Mouse (Mus musculus): ENCODE results near the gene Asxl2. TPM values are rescaled to one million over a fixed set of nuclear protein-coding genes. Genes with fewer than 3 reads are reported as not detected.

The Asxl2 gene
- total RNA-seq, 1 experiment = 44.4 TPM

- DNase-seq (ENCODE audit: low read depth, low spot score) = no peak
- peak overlapping the region; percentile 85 for H3K9ac ChIP-seq (ENCODE audit: insufficient read depth, low read depth, low read length, poor library complexity, severe bottlenecking)
- H3K4me3 ChIP-seq (ENCODE audit: insufficient read depth in 1 of 2, low read depth in 1 of 2, low read length in 2 of 2, poor library complexity in 1 of 2, severe bottlenecking in 1 of 2) = peak overlapping the region; percentile 76 to 87; a peak in 1 of 4 replicates
- peaks cover 3% of the 10 kb centered on the region in 2 experiments; a peak in 2 of 4 replicates for H3K4me1 ChIP-seq (ENCODE audit: control insufficient read depth in 2 of 2, insufficient read depth in 2 of 2, low read length in 2 of 2, poor library complexity in 1 of 2)
- H3K9me3 ChIP-seq (ENCODE audit: control insufficient read depth, insufficient read depth, low read depth, low read length) = no peaks in the 10 kb centered on the region
- in situ Hi-C loops (cut with MboI; ENCODE audit: low sequenced_read_pairs in 2 of 2, unreplicated experiment in 2 of 2) = no loop called here
- TF ChIP-seq MAFK (IDR thresholded peaks at IDR 0.05; ENCODE audit: insufficient read depth, low read depth, low read length) (no peak), ZC3H11A (IDR thresholded peaks at IDR 0.05; ENCODE audit: borderline replicate concordance, low read depth, low read length) (no peak), HCFC1 (IDR thresholded peaks at IDR 0.05; ENCODE audit: borderline replicate concordance, insufficient read depth, low read length) (no peak), CHD2 (IDR thresholded peaks at IDR 0.05; ENCODE audit: low read depth, low read length) (no peak)
- H3K36me3 ChIP-seq (ENCODE audit: control insufficient read depth, insufficient read depth, low read length, poor library complexity, severe bottlenecking) = peaks cover 11% of the 10 kb centered on the region
- peak overlapping the region; percentile 8; the same call in 1 of the 2 replicates for H3K27ac ChIP-seq (ENCODE audit: insufficient read depth, low read depth, low read length, poor library complexity, severe bottlenecking)
Measured at GRCm38 (mm10) chr12:3424179-3424578, 2.5 kb upstream of the Asxl2 start.

- H3K27ac ChIP-seq (ENCODE audit: insufficient read depth, low read depth, low read length, poor library complexity, severe bottlenecking) = peak overlapping the region; percentile 65; the same call in 1 of the 2 replicates
- H3K4me3 ChIP-seq (ENCODE audit: insufficient read depth in 1 of 2, low read depth in 1 of 2, low read length in 2 of 2, poor library complexity in 1 of 2, severe bottlenecking in 1 of 2) = peak overlapping the region; percentile 76 to 87
- H3K4me1 ChIP-seq (ENCODE audit: control insufficient read depth in 2 of 2, insufficient read depth in 2 of 2, low read length in 2 of 2, poor library complexity in 1 of 2) = peaks cover 3% of the 10 kb centered on the region in 2 experiments; a peak in 2 of 4 replicates
- TF ChIP-seq HCFC1 (IDR thresholded peaks at IDR 0.05; ENCODE audit: borderline replicate concordance, insufficient read depth, low read length) = no peak
- TF ChIP-seq CHD2 (IDR thresholded peaks at IDR 0.05; ENCODE audit: low read depth, low read length) = no peak
- no peak for TF ChIP-seq ZC3H11A (IDR thresholded peaks at IDR 0.05; ENCODE audit: borderline replicate concordance, low read depth, low read length)
- no peak for TF ChIP-seq ZNF384 (IDR thresholded peaks at IDR 0.05; ENCODE audit: low read depth, low read length)
- no peak for TF ChIP-seq MAFK (IDR thresholded peaks at IDR 0.05; ENCODE audit: insufficient read depth, low read depth, low read length)
- in situ Hi-C loops (cut with MboI; ENCODE audit: low sequenced_read_pairs in 2 of 2, unreplicated experiment in 2 of 2) = no loop called here
- no peak for DNase-seq (ENCODE audit: low read depth, low spot score)
- no peaks in the 10 kb centered on the region for H3K9me3 ChIP-seq (ENCODE audit: control insufficient read depth, insufficient read depth, low read depth, low read length)
- H3K9ac ChIP-seq (ENCODE audit: insufficient read depth, low read depth, low read length, poor library complexity, severe bottlenecking) = peak overlapping the region; percentile 85
- peaks cover 8% of the 10 kb centered on the region for H3K36me3 ChIP-seq (ENCODE audit: control insufficient read depth, insufficient read depth, low read length, poor library complexity, severe bottlenecking)
Measured at GRCm38 (mm10) chr12:3425375-3426341, 999 bp upstream of the Asxl2 start.

GRCm38 (mm10) chr12:3427067-3427889, 621 bp downstream of the Asxl2 start:
- Histone ChIP-seq H3K9me3 (ENCODE audit: control insufficient read depth, insufficient read depth, low read depth, low read length) (no peaks in the 10 kb centered on the region), H3K36me3 (ENCODE audit: control insufficient read depth, insufficient read depth, low read length, poor library complexity, severe bottlenecking) (peaks cover 5% of the 10 kb centered on the region), H3K9ac (ENCODE audit: insufficient read depth, low read depth, low read length, poor library complexity, severe bottlenecking) (peak overlapping the region; percentile 97), H3K27ac (ENCODE audit: insufficient read depth, low read depth, low read length, poor library complexity, severe bottlenecking) (peak overlapping the region; percentile 91), H3K4me1 (ENCODE audit: control insufficient read depth in 2 of 2, insufficient read depth in 2 of 2, low read length in 2 of 2, poor library complexity in 1 of 2) (peaks cover 3 to 8% of the 10 kb centered on the region in 2 experiments; a peak in 2 of 4 replicates), H3K4me3 (ENCODE audit: insufficient read depth in 1 of 2, low read depth in 1 of 2, low read length in 2 of 2, poor library complexity in 1 of 2, severe bottlenecking in 1 of 2) (peak overlapping the region; percentile 87 to 91)
- DNase-seq (ENCODE audit: low read depth, low spot score) = peak; percentile 41
- TF ChIP-seq ZNF384 (IDR thresholded peaks at IDR 0.05; ENCODE audit: low read depth, low read length) (peak; percentile 95), ZC3H11A (IDR thresholded peaks at IDR 0.05; ENCODE audit: borderline replicate concordance, low read depth, low read length) (no peak), CHD2 (IDR thresholded peaks at IDR 0.05; ENCODE audit: low read depth, low read length) (peak; percentile 60), HCFC1 (IDR thresholded peaks at IDR 0.05; ENCODE audit: borderline replicate concordance, insufficient read depth, low read length) (peak; percentile 93)
- in situ Hi-C loops (cut with MboI; ENCODE audit: low sequenced_read_pairs in 2 of 2, unreplicated experiment in 2 of 2) = no loop called here
